In genomic region chr2:144123395-144124034, GRCm38 (mm10) we compare ENCODE assay signal across 9 mouse cellular contexts.
DNase-seq lines count a peak whose midpoint lies in the region; ATAC-seq lines count a peak whose summit lies in the region.
"Had no signal": no experiment of that assay in that cellular context is flagged by ENCODE, and none has a peak within 500 bp of the region (broad histone marks: within the 10 kb centered on the region; RNA-seq: fewer than 3 reads in every experiment).

No protein-coding gene starts in this region.

- peak; percentile 74 for ATAC-seq in embryonic facial prominence, embryonic 11.5 days (replicated peaks; ENCODE audit: insufficient number of reproducible peaks, low FRiP score, low TSS enrichment, low read depth)
- ATAC-seq in heart, embryonic 16.5 days (replicated peaks; ENCODE audit: extremely low read depth, insufficient read depth, low FRiP score): peak; percentile 69

- no peak overlapping the region for H3K27ac ChIP-seq in heart, embryonic 10.5 days
- H3K27ac ChIP-seq in embryonic facial prominence, embryonic 11.5 days (replicated peaks; ENCODE audit: low read depth, low read length): no peak overlapping the region
- H3K27ac ChIP-seq in heart, embryonic 16.5 days (ENCODE audit: low read length): peak overlapping the region; percentile 62
- H3K27ac ChIP-seq: macrophage had no signal

- H3K4me3 ChIP-seq in heart, embryonic 10.5 days: no peak overlapping the region
- H3K4me3 ChIP-seq in embryonic facial prominence, embryonic 11.5 days (ENCODE audit: low read depth, low read length): no peak overlapping the region
- H3K4me3 ChIP-seq in heart, embryonic 16.5 days (ENCODE audit: low read length): no peak overlapping the region

- DNase-seq in heart, adult 18-20 months: peak; percentile 40 to 55
- DNase-seq in heart, embryonic 10.5 days (ENCODE audit: low spot score): no peak
- peak; percentile 71 for DNase-seq in embryonic facial prominence, embryonic 11.5 days (ENCODE audit: low spot score)
- DNase-seq in lung, postnatal 36 days: peak; percentile 44
- DNase-seq in c-Kit-positive CD71-positive TER-119-positive erythroid progenitor cells, embryonic 14.5 days (ENCODE audit: low spot score): no peak
- no peak for DNase-seq in spleen, postnatal 36 days (ENCODE audit: low spot score in 2 of 2)
- DNase-seq in right cerebral cortex, postnatal 14 days: no peak

- H3K36me3 ChIP-seq in heart, embryonic 10.5 days: no peaks in the 10 kb centered on the region
- H3K36me3 ChIP-seq in embryonic facial prominence, embryonic 11.5 days (replicated peaks; ENCODE audit: control insufficient read depth, insufficient read depth, low read depth, low read length): no peaks in the 10 kb centered on the region
- no peaks in the 10 kb centered on the region for H3K36me3 ChIP-seq in heart, embryonic 16.5 days (ENCODE audit: control insufficient read depth, insufficient read depth)

- no peak overlapping the region for H3K4me2 ChIP-seq in embryonic facial prominence, embryonic 11.5 days (ENCODE audit: low read depth, low read length)
- peak overlapping the region; percentile 37; the same call in 1 of the 2 replicates for H3K4me2 ChIP-seq in heart, embryonic 16.5 days (ENCODE audit: low read depth, low read length)

- H3K4me1 ChIP-seq in heart, embryonic 10.5 days: no peaks in the 10 kb centered on the region
- no peaks in the 10 kb centered on the region; the same call in 1 of the 2 replicates for H3K4me1 ChIP-seq in embryonic facial prominence, embryonic 11.5 days (ENCODE audit: control insufficient read depth, insufficient read depth, low read length)
- H3K4me1 ChIP-seq in heart, embryonic 16.5 days (ENCODE audit: control insufficient read depth, insufficient read depth, low read length): peaks cover 15% of the 10 kb centered on the region

- no peaks in the 10 kb centered on the region for H3K9me3 ChIP-seq in heart, embryonic 10.5 days
- no peaks in the 10 kb centered on the region for H3K9me3 ChIP-seq in embryonic facial prominence, embryonic 11.5 days (replicated peaks; ENCODE audit: control insufficient read depth, low read length)
- H3K9me3 ChIP-seq in heart, embryonic 16.5 days (replicated peaks; ENCODE audit: control insufficient read depth, low read length): no peaks in the 10 kb centered on the region

- H3K27me3 ChIP-seq in heart, embryonic 10.5 days (ENCODE audit: insufficient read depth, poor library complexity, severe bottlenecking): no peaks in the 10 kb centered on the region; the same call in 1 of the 2 replicates
- no peaks in the 10 kb centered on the region for H3K27me3 ChIP-seq in embryonic facial prominence, embryonic 11.5 days (ENCODE audit: control insufficient read depth, insufficient read depth, low read length)
- no peaks in the 10 kb centered on the region for H3K27me3 ChIP-seq in heart, embryonic 16.5 days (ENCODE audit: control insufficient read depth, insufficient read depth, low read length)

- H3K9ac ChIP-seq in embryonic facial prominence, embryonic 11.5 days (replicated peaks; ENCODE audit: low read length): no peak overlapping the region
- H3K9ac ChIP-seq in heart, embryonic 16.5 days (ENCODE audit: low read length): no peak overlapping the region

- 71% methylated on average over 8 of the region's 8 CpGs for WGBS in heart, embryonic 10.5 days
- 58% methylated on average over 8 of the region's 8 CpGs for WGBS in embryonic facial prominence, embryonic 11.5 days
- 42% methylated on average over 8 of the region's 8 CpGs for WGBS in heart, embryonic 16.5 days

Comparison
In these comparisons a context has a peak if more than half of its experiments do, and no peak if none do; other contexts are left out.
1. DNase-seq: peak in heart, adult 18-20 months (2 of 2), embryonic facial prominence, embryonic 11.5 days (single experiment) and lung, postnatal 36 days (single experiment); none in heart, embryonic 10.5 days (single experiment), c-Kit-positive CD71-positive TER-119-positive erythroid progenitor cells, embryonic 14.5 days (single experiment), spleen, postnatal 36 days (0 of 2) and right cerebral cortex, postnatal 14 days (single experiment).